Mouse (Mus musculus): ENCODE measurements around the gene Kctd7.

Kctd7 gene

DNA sequence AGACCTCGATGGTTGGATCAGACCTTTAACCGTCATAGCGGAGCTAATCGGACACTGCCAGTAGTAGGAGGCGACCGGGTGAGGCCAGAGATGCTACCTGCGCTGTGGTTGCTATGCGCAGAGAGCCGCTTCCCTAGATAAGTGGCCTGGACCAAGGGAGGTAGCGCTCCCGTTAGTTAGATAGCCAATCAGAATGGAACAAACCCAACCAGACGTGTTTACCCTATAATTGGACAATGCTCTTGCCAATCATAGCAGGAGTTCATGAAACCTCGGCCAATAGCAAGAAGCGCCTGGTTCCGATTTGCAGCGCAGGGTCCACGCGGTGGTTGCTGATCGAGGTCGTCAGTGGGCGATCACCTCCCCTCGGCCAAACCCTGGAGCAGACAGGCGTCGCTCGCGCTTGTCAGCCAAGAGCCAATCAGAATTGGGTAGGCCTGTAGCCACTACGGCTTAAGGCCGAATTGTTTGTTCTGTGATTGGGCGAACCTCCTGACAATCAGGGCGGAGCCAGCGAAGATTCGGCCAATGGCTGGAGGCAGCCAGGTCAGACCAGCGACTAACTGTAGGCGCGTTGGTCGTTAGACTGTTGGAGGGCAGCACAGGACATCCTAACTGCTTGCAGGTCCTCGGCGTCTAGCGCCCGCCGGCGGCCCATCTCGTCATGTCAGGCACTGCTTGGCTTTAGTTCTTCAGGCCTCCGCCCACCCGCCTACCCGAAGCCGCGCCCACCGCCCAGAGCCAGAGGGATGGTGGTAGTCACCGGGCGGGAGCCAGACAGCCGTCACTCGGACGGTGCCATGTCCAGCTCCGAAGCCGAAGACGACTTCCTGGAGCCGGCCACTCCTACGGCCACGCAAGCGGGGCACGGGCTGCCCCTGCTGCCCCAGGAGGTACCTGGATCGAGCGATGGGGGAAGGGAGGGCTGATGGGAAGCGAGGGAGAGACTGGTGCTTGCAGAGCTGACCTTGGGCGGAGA lies at the start of gene Kctd7:
Kctd7 (plus strand) TSS at position 528 of the 979 bp plus-strand sequence.
- peak; percentile 97 for DNase-seq (ENCODE audit: low spot score)

- DNase-seq (ENCODE audit: low spot score) = peak; percentile 51
Observed at GRCm38 (mm10) chr5:130096754-130097153, 47.9 kb upstream of the Kctd7 start.

DNA sequence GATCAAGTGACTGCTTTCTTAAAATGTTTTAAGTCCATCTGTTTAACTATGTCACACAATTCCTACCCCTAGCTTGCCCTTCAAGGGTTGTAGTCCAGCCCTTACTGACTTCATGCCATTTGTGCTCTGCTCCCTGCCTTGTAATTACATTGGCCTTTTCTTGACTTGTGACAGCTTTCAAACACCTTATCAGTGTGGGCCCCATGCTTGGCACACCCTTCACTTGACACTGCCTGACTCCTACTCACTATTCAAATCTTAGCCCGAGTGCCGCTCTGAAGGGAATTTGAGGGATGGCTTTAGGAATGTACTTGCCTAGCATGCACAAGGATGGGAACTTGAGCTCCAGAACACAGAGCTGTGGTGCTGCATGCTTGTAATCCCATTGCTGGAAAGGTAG lies 46.8 kb upstream of the Kctd7 start:
- DNase-seq (ENCODE audit: low spot score) = no peak

DNA sequence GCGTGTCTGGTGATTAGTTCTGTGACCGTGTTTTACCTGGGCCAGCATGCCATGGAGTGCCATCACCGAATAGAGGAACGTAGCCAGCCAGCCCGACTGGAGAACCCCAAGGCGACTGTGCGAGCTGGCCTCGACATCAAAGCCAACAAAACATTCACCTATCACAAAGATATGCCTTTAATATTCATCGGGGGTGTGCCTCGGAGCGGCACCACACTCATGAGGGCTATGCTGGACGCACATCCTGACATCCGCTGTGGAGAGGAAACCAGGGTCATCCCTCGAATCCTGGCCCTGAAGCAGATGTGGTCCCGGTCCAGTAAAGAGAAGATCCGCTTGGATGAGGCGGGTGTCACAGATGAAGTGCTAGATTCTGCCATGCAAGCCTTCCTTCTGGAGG lies 42.9 kb upstream of the Kctd7 start:
- no peak for DNase-seq (ENCODE audit: low spot score)

DNA sequence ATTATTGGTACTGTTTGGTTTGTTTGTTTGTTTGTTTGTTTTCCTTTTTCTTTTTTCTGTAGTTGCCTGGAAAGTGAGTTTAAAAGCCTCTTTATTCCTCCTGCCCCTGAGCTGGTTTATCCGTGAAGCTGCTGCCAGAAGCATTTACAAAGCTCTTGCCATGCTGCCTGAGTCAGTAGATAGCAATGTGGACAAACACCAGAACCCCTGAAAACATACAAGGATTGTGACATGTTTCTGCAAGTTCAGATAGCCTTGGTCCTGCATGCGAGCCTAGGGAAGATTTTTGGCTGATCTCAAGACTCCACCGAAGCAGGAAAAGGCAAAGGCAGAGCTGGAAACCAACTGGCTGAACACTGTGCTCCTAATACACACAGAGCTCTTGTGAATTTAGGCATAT lies 35.3 kb upstream of the Kctd7 start:
- DNase-seq (ENCODE audit: low spot score) = no peak

GRCm38 (mm10) chr5:130110632-130111464 lies 33.8 kb upstream of the Kctd7 start:
- DNase-seq (ENCODE audit: low spot score) = peak; percentile 13

- DNase-seq (ENCODE audit: low spot score) = no peak
Observed at GRCm38 (mm10) chr5:130112653-130113052, 32.0 kb upstream of the Kctd7 start.

DNA sequence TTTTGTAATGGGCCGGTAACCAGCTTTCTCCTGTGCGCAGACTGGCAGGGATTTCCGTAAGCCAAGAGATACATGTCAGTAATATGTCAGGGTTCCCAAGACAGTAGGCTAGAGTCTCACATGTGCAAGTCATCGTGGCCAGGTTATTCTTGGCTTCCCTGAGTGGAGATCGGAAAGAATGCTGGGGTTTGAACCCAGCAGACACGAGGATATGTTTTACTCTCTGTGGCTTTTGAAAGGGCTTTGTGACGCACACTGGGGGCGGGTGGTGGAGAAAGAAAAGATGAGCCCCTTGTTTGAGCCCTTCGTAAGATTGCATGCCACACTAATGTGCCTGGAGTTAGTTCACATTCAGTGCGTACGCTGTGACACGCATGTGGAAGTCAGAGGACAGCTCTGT lies 28.5 kb upstream of the Kctd7 start:
- no peak for DNase-seq (ENCODE audit: low spot score)

DNA sequence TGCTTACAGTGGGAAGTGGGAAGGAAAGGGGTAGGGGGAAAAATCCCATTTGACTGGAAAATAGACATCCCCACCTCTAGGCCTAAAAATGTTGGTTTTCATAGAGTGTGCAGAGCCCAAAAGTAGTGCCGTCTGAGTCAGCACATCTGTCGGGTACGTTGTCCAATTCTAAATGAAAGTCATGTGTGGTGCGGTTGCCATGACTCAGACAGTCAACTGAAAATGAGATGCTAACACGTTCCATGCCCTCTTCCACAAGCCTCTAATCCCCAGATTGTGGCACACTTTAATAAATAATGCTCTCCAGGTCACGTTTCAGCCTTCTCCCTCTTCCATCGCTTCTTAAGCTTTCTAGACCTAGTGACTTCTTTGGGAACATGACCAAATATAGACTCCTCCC lies 27.8 kb upstream of the Kctd7 start:
- DNase-seq (ENCODE audit: low spot score) = no peak

DNA sequence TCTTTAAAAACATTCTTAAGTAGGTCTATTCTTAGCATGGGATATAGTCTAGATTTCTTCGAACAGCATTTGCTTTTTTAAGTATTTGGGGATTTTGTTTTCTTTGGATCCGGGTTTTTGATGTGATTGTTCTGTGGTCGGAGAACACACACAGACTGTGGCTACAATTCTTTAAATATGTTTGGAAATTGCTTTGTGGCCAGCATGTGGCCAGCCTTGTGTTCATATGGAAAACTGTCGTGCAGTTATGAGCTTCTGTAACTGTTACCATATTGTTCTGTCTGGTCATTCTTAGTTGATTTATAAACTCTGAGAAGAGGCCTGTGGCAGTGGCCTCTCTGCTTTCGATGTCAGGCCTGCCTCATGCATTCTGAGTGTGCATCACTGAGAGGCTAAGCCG lies 26.7 kb upstream of the Kctd7 start:
- no peak for DNase-seq (ENCODE audit: low spot score)

- no peak for DNase-seq (ENCODE audit: low spot score)
Observed at GRCm38 (mm10) chr5:130119236-130119635, 25.4 kb upstream of the Kctd7 start.

DNA sequence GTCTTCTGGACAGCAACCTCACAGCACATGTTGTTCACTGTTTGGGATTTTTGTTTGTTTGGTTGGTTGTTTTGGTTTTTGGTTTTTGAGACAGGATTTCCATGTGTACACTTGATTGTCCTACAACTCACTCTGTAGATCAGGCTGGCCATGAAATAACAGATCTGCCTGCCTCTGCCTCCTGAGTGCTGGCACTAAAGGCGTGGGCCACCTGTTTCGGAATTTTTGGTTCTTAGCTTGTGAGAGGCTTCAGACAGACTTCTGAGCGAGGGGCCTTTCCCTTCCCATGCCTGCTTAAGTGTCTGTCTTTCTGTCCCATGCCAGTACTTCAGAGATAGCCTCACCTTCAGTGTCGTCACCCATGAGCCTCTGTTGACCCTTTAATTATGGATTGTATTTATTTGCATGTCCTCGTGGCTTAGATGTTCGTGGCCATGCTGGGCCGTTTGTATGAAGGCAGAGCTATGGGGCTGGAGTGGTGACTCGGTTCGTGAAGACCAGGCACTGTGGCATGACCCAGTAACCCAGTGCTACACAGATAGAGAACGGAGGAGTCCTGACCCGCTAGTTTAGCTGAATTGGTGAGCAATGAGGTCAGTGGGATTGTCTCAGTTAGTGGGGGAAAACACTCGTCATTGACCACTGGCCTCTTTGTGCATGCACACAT lies 24.5 kb upstream of the Kctd7 start:
- no peak for DNase-seq (ENCODE audit: low spot score)

- DNase-seq (ENCODE audit: low spot score) = no peak
Observed at GRCm38 (mm10) chr5:130120904-130121303, 23.8 kb upstream of the Kctd7 start.

DNA sequence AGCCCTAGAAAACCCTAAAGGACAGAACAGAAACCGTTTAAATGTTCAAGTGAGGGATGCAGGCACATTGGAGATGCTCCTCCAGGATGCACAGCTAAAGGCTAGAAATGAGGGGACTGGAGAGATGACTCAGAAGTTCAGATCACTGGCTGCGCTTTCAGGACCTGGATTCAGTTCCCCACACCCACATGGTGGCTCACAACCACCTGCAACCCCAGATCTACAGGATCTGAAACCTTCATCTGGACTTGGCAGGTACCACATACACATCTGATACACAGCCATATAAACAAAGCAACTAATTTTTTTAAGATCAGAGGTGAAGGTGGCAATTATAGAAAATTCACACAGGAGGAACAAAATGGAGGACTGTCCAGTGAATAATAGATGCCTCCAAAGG lies 22.3 kb upstream of the Kctd7 start:
- no peak for DNase-seq (ENCODE audit: low spot score)

DNA sequence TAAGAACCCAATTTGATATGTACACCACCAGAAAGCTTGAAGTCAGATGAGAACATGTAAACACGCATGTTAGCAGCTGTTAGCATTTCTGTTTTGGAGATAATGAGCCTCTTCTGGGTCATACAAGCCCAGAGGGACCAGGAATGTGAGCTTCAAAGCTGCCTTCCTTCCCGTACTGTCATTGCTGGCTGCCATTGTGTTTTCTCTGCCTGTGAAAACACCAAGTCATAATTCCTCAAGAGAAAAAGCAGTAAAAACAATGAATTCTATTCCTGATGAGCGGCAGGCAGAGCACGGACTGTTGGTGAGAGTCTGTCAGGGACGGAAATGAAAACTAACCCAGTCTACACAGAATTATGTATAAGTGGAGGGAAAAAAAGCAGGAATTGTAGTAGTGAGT lies 20.4 kb upstream of the Kctd7 start:
- no peak for DNase-seq (ENCODE audit: low spot score)

- DNase-seq (ENCODE audit: low spot score) = no peak
Observed at GRCm38 (mm10) chr5:130128686-130129523, 15.8 kb upstream of the Kctd7 start.

- no peak for DNase-seq (ENCODE audit: low spot score)
Observed at GRCm38 (mm10) chr5:130129524-130129793, 15.2 kb upstream of the Kctd7 start.

DNA sequence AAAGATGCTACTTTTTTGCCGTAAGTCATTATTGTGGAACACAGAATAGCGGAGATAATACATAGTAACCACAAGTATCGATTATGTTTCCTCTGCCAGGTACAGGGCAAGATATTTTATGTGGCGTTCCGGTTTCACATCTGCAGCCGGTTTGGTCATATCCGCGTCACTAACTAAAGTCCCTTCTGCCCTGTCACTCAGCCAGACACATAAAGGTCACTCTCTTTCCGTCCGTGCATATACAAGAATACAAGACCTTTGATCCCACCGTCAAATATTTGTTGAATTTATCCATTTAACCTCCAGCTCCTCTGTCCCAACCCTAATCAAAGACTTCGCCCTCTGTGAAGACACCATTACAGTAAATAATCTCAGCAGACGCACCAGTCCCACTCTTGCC lies 8.1 kb upstream of the Kctd7 start:
- no peak for DNase-seq (ENCODE audit: low spot score)

- peak; percentile 42 for DNase-seq (ENCODE audit: low spot score)
Observed at GRCm38 (mm10) chr5:130139393-130139792, 5.3 kb upstream of the Kctd7 start.

- DNase-seq (ENCODE audit: low spot score) = no peak
Observed at GRCm38 (mm10) chr5:130141138-130141537, 3.5 kb upstream of the Kctd7 start.

DNA sequence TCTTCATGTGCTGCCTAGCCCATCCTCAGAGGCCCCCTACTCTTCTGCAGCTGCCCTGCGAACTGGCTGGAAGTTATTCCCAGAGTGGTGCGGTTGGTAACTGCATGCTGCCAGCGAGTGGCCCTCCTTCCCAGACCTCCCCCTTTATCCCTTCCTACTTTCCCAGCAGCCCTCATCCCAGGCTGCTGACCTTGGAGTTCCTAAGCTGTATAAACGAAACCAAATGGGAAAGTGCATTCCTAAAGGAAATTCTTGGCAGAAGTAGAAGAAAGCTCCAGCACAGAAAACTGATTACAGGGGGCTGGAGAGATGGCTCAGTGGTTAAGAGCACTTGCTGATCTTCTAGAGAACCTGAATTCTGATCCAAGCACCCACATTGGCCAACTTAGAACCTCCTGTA lies 2.6 kb upstream of the Kctd7 start:
- peak; percentile 44 for DNase-seq (ENCODE audit: low spot score)

GRCm38 (mm10) chr5:130143101-130143500 lies 1.6 kb upstream of the Kctd7 start:
- no peak for DNase-seq (ENCODE audit: low spot score)

All from testis, postnatal 14 days (tissue).